Mouse (Mus musculus): ENCODE measurements around the gene 2900026A02Rik.

DNA sequence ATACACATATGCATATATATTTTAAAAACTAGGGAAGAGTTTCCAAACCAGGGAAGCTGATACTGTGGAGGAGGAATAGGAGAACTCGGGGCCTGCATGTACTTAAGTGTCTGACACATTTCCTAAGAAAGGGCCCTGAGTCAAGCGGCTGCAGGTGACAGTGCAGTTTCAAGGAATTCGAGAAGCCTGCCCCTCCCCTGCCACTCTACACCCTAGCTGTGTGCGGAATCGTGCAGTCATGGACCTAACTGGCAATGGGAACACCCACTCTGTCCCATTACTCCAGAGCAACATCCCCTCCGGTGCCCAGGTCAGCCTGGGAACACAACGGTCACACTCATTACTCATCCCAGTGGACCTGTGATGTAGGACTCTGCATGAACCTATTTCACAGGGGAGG, 114.4 kb downstream of the 2900026A02Rik start:
- TF ChIP-seq TAL1 (IDR thresholded peaks at IDR 0.05; ENCODE audit: low read length) (no peak), GATA1 (IDR thresholded peaks at IDR 0.05; ENCODE audit: low read length) (no peak)
